Mouse (Mus musculus): ENCODE data around the gene Prkch. TPM values are rescaled to one million over a fixed set of nuclear protein-coding genes. Genes with fewer than 3 reads are reported as not detected.
A peak's percentile ranks its signal among the peaks of the same experiment; 100 is the strongest.

The Prkch gene
- polyA plus RNA-seq, 1 experiment, result not detected

GRCm38 (mm10) chr12:73705097-73705690, 120.6 kb downstream of the Prkch start:
- Histone ChIP-seq H3K27ac (ENCODE audit: insufficient read depth, low read depth, low read length) (no peak overlapping the region), H3K4me3 (ENCODE audit: insufficient read depth, low read depth, low read length) (no peak overlapping the region), H3K4me1 (ENCODE audit: control insufficient read depth, insufficient read depth, low read length) (no peaks in the 10 kb centered on the region)
- TF ChIP-seq CTCF (IDR thresholded peaks at IDR 0.05; ENCODE audit: insufficient read depth, low read depth, low read length) (no peak), POLR2A (IDR thresholded peaks at IDR 0.05; ENCODE audit: insufficient read depth, low read depth, low read length) (no peak)
- whole genome bisulfite sequencing, result 38% methylated on average over 7 of the region's 7 CpGs

- H3K4me3 ChIP-seq (ENCODE audit: insufficient read depth, low read depth, low read length), result no peak overlapping the region
- H3K27ac ChIP-seq (ENCODE audit: insufficient read depth, low read depth, low read length), result no peak overlapping the region
- 70% methylated on average over 5 of the region's 5 CpGs for WGBS
- H3K4me1 ChIP-seq (ENCODE audit: control insufficient read depth, insufficient read depth, low read length), result no peaks in the 10 kb centered on the region
- TF ChIP-seq CTCF (IDR thresholded peaks at IDR 0.05; ENCODE audit: insufficient read depth, low read depth, low read length) (no peak), POLR2A (IDR thresholded peaks at IDR 0.05; ENCODE audit: insufficient read depth, low read depth, low read length) (no peak)
Measured at GRCm38 (mm10) chr12:73708498-73708897, 123.9 kb downstream of the Prkch start.

- 25% methylated on average over 8 of the region's 8 CpGs for WGBS
- Histone ChIP-seq H3K27ac (ENCODE audit: insufficient read depth, low read depth, low read length) (no peak overlapping the region), H3K4me1 (ENCODE audit: control insufficient read depth, insufficient read depth, low read length) (no peaks in the 10 kb centered on the region), H3K4me3 (ENCODE audit: insufficient read depth, low read depth, low read length) (no peak overlapping the region)
- TF ChIP-seq CTCF (IDR thresholded peaks at IDR 0.05; ENCODE audit: insufficient read depth, low read depth, low read length) (peak; percentile 50; the same call in 1 of the 2 replicates), POLR2A (IDR thresholded peaks at IDR 0.05; ENCODE audit: insufficient read depth, low read depth, low read length) (no peak)
Measured at GRCm38 (mm10) chr12:73708920-73709319, 124.3 kb downstream of the Prkch start.

- Histone ChIP-seq H3K4me3 (ENCODE audit: insufficient read depth, low read depth, low read length) (no peak overlapping the region), H3K27ac (ENCODE audit: insufficient read depth, low read depth, low read length) (no peak overlapping the region), H3K4me1 (ENCODE audit: control insufficient read depth, insufficient read depth, low read length) (no peaks in the 10 kb centered on the region)
- WGBS, result 94% methylated on average over 5 of the region's 5 CpGs
- TF ChIP-seq CTCF (IDR thresholded peaks at IDR 0.05; ENCODE audit: insufficient read depth, low read depth, low read length) (no peak), POLR2A (IDR thresholded peaks at IDR 0.05; ENCODE audit: insufficient read depth, low read depth, low read length) (no peak)
Measured at GRCm38 (mm10) chr12:73710846-73711245, 126.2 kb downstream of the Prkch start.

- WGBS, result 76% methylated on average over 6 of the region's 6 CpGs
- Histone ChIP-seq H3K4me3 (ENCODE audit: insufficient read depth, low read depth, low read length) (no peak overlapping the region), H3K27ac (ENCODE audit: insufficient read depth, low read depth, low read length) (no peak overlapping the region), H3K4me1 (ENCODE audit: control insufficient read depth, insufficient read depth, low read length) (no peaks in the 10 kb centered on the region)
- TF ChIP-seq CTCF (IDR thresholded peaks at IDR 0.05; ENCODE audit: insufficient read depth, low read depth, low read length), result no peak
- TF ChIP-seq POLR2A (IDR thresholded peaks at IDR 0.05; ENCODE audit: insufficient read depth, low read depth, low read length), result no peak
Measured at GRCm38 (mm10) chr12:73712122-73712521, 127.5 kb downstream of the Prkch start.

- Histone ChIP-seq H3K4me3 (ENCODE audit: insufficient read depth, low read depth, low read length) (no peak overlapping the region), H3K27ac (ENCODE audit: insufficient read depth, low read depth, low read length) (no peak overlapping the region), H3K4me1 (ENCODE audit: control insufficient read depth, insufficient read depth, low read length) (no peaks in the 10 kb centered on the region)
- TF ChIP-seq CTCF (IDR thresholded peaks at IDR 0.05; ENCODE audit: insufficient read depth, low read depth, low read length) (no peak), POLR2A (IDR thresholded peaks at IDR 0.05; ENCODE audit: insufficient read depth, low read depth, low read length) (no peak)
- 99% methylated on average over 5 of the region's 5 CpGs for WGBS
Measured at GRCm38 (mm10) chr12:73714589-73714988, 130.0 kb downstream of the Prkch start.

- H3K27ac ChIP-seq (ENCODE audit: insufficient read depth, low read depth, low read length), result no peak overlapping the region
- TF ChIP-seq CTCF (IDR thresholded peaks at IDR 0.05; ENCODE audit: insufficient read depth, low read depth, low read length), result no peak
- TF ChIP-seq POLR2A (IDR thresholded peaks at IDR 0.05; ENCODE audit: insufficient read depth, low read depth, low read length), result no peak
- no peaks in the 10 kb centered on the region for H3K4me1 ChIP-seq (ENCODE audit: control insufficient read depth, insufficient read depth, low read length)
- H3K4me3 ChIP-seq (ENCODE audit: insufficient read depth, low read depth, low read length), result no peak overlapping the region
- whole genome bisulfite sequencing, result 96% methylated on average over 2 of the region's 2 CpGs
Measured at GRCm38 (mm10) chr12:73715331-73715730, 130.7 kb downstream of the Prkch start.

GRCm38 (mm10) chr12:73715954-73716731, 131.5 kb downstream of the Prkch start:
- TF ChIP-seq POLR2A (IDR thresholded peaks at IDR 0.05; ENCODE audit: insufficient read depth, low read depth, low read length), result no peak
- no peak for TF ChIP-seq CTCF (IDR thresholded peaks at IDR 0.05; ENCODE audit: insufficient read depth, low read depth, low read length)
- 65% methylated on average over 21 of the region's 21 CpGs for WGBS
- Histone ChIP-seq H3K27ac (ENCODE audit: insufficient read depth, low read depth, low read length) (no peak overlapping the region), H3K4me3 (ENCODE audit: insufficient read depth, low read depth, low read length) (no peak overlapping the region), H3K4me1 (ENCODE audit: control insufficient read depth, insufficient read depth, low read length) (no peaks in the 10 kb centered on the region)

- no peaks in the 10 kb centered on the region for H3K4me1 ChIP-seq (ENCODE audit: control insufficient read depth, insufficient read depth, low read length)
- TF ChIP-seq CTCF (IDR thresholded peaks at IDR 0.05; ENCODE audit: insufficient read depth, low read depth, low read length), result no peak
- TF ChIP-seq POLR2A (IDR thresholded peaks at IDR 0.05; ENCODE audit: insufficient read depth, low read depth, low read length), result no peak
- H3K27ac ChIP-seq (ENCODE audit: insufficient read depth, low read depth, low read length), result no peak overlapping the region
- H3K4me3 ChIP-seq (ENCODE audit: insufficient read depth, low read depth, low read length), result no peak overlapping the region
- 95% methylated on average over 10 of the region's 10 CpGs for WGBS
Measured at GRCm38 (mm10) chr12:73718036-73718435, 133.4 kb downstream of the Prkch start.
